Mouse (Mus musculus): ENCODE measurements at regions not wholly inside any gene's neighbourhood (a gene's known extent, or its start where the extent isn't known, plus 50 kb on each side); places are given as distances from the start of the nearest gene placed in this dataset.
A peak's percentile ranks its signal among the peaks of the same experiment; 100 is the strongest.

DNA sequence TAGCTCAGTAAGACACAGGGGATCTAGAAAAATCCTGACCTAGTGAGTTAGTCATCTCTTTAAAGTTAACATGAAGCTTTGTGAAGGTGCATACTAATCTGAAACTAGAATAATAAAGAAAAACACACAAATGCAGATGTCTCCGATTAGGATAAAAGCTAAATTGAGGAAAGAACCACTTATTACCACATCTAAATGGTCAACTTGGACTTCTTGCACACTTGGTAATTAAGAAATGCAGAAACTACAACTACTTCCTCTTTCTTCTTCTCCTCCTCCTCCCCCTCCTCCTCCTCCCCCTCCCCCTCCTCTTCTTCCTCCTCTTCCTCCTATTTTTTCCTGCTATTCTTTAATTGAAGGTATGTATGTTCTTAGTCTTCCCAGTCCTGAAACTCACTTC is 116.3 kb downstream of the Dkk1 start:
- intact Hi-C loops (cut with DNase I): no loop called here
- WGBS: 96% methylated on average over 1 of the region's 1 CpGs
- no peaks in the 10 kb centered on the region for H3K4me1 ChIP-seq (ENCODE audit: control insufficient read depth, insufficient read depth, low read length)
- no peak overlapping the region for H3K9ac ChIP-seq (ENCODE audit: low read depth, low read length)
- no peak overlapping the region for H3K27ac ChIP-seq
- no peak for TF ChIP-seq EP300 (IDR thresholded peaks at IDR 0.05; ENCODE audit: insufficient read depth, low read depth, low read length)
- no peak for TF ChIP-seq CTCF (IDR thresholded peaks at IDR 0.05)
- TF ChIP-seq POLR2A (IDR thresholded peaks at IDR 0.05; ENCODE audit: insufficient read depth, low read depth, low read length): no peak
- no peaks in the 10 kb centered on the region for H3K79me2 ChIP-seq (replicated peaks; ENCODE audit: control insufficient read depth, insufficient read depth, low read length)
- H3K4me3 ChIP-seq: no peak overlapping the region
- H3K36me3 ChIP-seq (ENCODE audit: control insufficient read depth, insufficient read depth, low read length): no peaks in the 10 kb centered on the region
- no peaks in the 10 kb centered on the region for H3K27me3 ChIP-seq (ENCODE audit: control insufficient read depth, insufficient read depth, low read length)
- DNase-seq: no peak

DNA sequence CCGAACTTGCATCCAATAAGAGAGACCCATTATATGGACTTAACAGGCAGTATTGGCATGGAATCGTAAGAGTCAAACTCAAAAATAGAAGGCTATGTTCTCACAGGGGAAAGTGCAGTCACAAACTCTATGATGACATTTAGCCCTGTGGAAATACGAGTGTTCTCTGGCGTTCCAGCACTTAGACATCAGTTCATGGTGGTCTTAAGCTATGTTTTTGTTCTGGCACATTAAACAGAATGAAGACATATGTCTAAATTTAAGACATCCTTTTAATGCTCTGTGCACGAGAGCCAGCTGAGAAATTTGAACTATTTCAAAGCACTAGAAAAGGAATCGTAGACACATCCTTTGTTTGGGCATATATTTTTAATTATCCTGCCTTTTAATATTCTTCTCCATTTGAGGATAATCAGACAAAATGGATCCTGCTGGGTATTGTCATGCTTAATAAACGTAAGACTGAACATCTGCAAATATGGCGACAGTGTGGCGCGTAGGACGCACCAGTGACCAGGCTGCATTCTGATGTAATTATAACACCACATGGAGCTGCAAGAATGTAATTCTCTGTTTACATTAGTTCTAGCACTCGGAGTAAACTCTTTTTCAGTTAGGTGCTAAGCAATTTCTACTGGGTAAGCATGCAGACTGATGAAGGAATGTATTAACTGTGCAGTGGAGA is 114.3 kb downstream of the Dkk1 start:
- no peak for TF ChIP-seq POLR2A (IDR thresholded peaks at IDR 0.05; ENCODE audit: insufficient read depth, low read depth, low read length)
- no peak for TF ChIP-seq CTCF (IDR thresholded peaks at IDR 0.05)
- no peak for TF ChIP-seq EP300 (IDR thresholded peaks at IDR 0.05; ENCODE audit: insufficient read depth, low read depth, low read length)
- no peaks in the 10 kb centered on the region for H3K4me1 ChIP-seq (ENCODE audit: control insufficient read depth, insufficient read depth, low read length)
- intact Hi-C loops (cut with DNase I): no loop called here
- no peak overlapping the region for H3K9ac ChIP-seq (ENCODE audit: low read depth, low read length)
- H3K27me3 ChIP-seq (ENCODE audit: control insufficient read depth, insufficient read depth, low read length): no peaks in the 10 kb centered on the region
- no peaks in the 10 kb centered on the region for H3K36me3 ChIP-seq (ENCODE audit: control insufficient read depth, insufficient read depth, low read length)
- H3K79me2 ChIP-seq (replicated peaks; ENCODE audit: control insufficient read depth, insufficient read depth, low read length): no peaks in the 10 kb centered on the region
- H3K4me3 ChIP-seq: no peak overlapping the region
- H3K27ac ChIP-seq: no peak overlapping the region
- WGBS: 80% methylated on average over 12 of the region's 12 CpGs
- no peak for DNase-seq

DNA sequence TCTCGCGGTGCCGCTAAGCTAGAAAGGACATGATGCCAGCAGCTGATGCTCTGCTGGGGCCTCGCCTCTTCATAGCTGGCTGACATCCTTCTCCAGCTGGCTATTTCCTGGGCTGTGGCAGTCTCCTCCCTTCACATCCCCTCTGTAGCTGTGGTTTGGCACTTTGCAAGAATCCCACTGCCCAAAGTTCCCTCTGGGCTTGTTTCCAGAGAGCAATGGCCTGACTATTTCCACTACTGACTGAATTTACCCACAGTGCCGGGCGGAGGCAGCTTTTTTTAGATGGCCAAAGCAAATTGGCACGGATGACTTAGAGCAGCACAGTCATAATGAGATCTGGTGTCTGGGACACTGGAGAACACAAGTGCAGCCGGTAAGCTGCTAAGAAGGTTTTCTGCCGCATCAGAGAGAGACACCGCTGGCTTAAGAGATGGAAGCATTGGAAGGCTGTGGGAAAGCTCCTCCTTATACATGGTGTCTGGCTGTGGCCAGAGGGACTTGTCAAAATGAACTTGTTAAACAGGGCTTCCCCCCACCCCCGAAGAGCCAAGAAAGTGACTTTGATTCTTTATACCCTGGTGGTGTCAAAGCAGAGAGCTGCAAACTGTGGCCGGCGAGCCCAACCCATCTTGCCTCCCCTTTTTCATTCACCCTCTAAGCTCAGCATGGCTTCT is 98.5 kb downstream of the Dkk1 start:
- WGBS: 71% methylated on average over 13 of the region's 13 CpGs

DNA sequence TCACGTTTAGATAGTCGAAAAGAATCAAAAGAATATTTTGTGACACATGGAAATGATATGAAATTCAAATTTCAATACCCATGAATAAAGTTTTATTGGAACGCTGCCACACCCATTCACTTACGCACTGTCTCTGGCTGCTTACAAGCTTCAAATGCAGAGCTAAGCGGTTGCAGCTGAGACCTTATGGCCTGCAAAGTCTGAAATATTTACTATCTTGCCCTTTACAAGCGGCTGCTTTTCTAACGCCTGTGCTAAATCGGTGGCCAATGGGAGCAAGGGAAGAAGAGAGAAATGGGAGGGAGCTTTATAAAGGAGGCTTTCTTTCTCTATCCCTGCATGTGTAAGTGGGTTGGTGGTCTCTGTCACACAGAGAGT is 97.9 kb downstream of the Dkk1 start:
- WGBS: 70% methylated on average over 8 of the region's 8 CpGs
- intact Hi-C loops (cut with DNase I): no loop called here
- H3K4me3 ChIP-seq: no peak overlapping the region
- H3K27ac ChIP-seq: no peak overlapping the region
- no peak overlapping the region for H3K9ac ChIP-seq (ENCODE audit: low read depth, low read length)
- H3K79me2 ChIP-seq (replicated peaks; ENCODE audit: control insufficient read depth, insufficient read depth, low read length): no peaks in the 10 kb centered on the region
- DNase-seq: no peak
- no peaks in the 10 kb centered on the region for H3K36me3 ChIP-seq (ENCODE audit: control insufficient read depth, insufficient read depth, low read length)
- no peaks in the 10 kb centered on the region for H3K4me1 ChIP-seq (ENCODE audit: control insufficient read depth, insufficient read depth, low read length)
- H3K27me3 ChIP-seq (ENCODE audit: control insufficient read depth, insufficient read depth, low read length): no peaks in the 10 kb centered on the region
- TF ChIP-seq EP300 (IDR thresholded peaks at IDR 0.05; ENCODE audit: insufficient read depth, low read depth, low read length): no peak
- no peak for TF ChIP-seq CTCF (IDR thresholded peaks at IDR 0.05)
- no peak for TF ChIP-seq POLR2A (IDR thresholded peaks at IDR 0.05; ENCODE audit: insufficient read depth, low read depth, low read length)

More for the DNA sequence above, 98.5 kb downstream of the Dkk1 start:
- H3K4me3 ChIP-seq: no peak overlapping the region
- no peaks in the 10 kb centered on the region for H3K27me3 ChIP-seq (ENCODE audit: control insufficient read depth, insufficient read depth, low read length)
- H3K79me2 ChIP-seq (replicated peaks; ENCODE audit: control insufficient read depth, insufficient read depth, low read length): no peaks in the 10 kb centered on the region
- H3K27ac ChIP-seq: no peak overlapping the region
- intact Hi-C loops (cut with DNase I): no loop called here
- no peaks in the 10 kb centered on the region for H3K36me3 ChIP-seq (ENCODE audit: control insufficient read depth, insufficient read depth, low read length)
- TF ChIP-seq POLR2A (IDR thresholded peaks at IDR 0.05; ENCODE audit: insufficient read depth, low read depth, low read length): no peak
- no peak for TF ChIP-seq EP300 (IDR thresholded peaks at IDR 0.05; ENCODE audit: insufficient read depth, low read depth, low read length)
- TF ChIP-seq CTCF (IDR thresholded peaks at IDR 0.05): no peak
- no peak overlapping the region for H3K9ac ChIP-seq (ENCODE audit: low read depth, low read length)
- peak in 1 of 2 experiments; percentile 2 for DNase-seq
- H3K4me1 ChIP-seq (ENCODE audit: control insufficient read depth, insufficient read depth, low read length): no peaks in the 10 kb centered on the region

DNA sequence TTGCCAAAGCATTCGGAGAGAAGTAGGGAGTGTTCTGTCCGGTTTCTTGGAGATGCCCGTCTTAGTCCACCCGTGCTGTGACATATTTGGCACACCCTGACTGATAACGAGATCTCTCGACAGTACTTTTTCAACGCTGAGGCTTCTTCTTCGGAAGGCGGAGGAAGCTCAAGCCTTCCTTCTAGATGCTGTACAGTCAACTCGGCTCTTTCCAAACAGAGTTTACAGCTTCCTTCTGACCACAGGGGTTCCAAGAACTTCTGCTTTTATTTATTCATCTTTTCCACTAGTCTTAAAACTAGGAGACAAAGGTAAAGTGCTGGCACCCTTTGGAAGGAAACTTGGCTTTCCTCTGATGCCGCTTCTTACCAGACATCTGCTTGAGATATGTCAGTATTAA is 96.8 kb downstream of the Dkk1 start:
- no peaks in the 10 kb centered on the region for H3K4me1 ChIP-seq (ENCODE audit: control insufficient read depth, insufficient read depth, low read length)
- intact Hi-C loops (cut with DNase I): no loop called here
- H3K79me2 ChIP-seq (replicated peaks; ENCODE audit: control insufficient read depth, insufficient read depth, low read length): no peaks in the 10 kb centered on the region
- no peak overlapping the region for H3K4me3 ChIP-seq
- no peaks in the 10 kb centered on the region for H3K27me3 ChIP-seq (ENCODE audit: control insufficient read depth, insufficient read depth, low read length)
- no peak overlapping the region for H3K27ac ChIP-seq
- 72% methylated on average over 11 of the region's 11 CpGs for WGBS
- H3K36me3 ChIP-seq (ENCODE audit: control insufficient read depth, insufficient read depth, low read length): no peaks in the 10 kb centered on the region
- no peak overlapping the region for H3K9ac ChIP-seq (ENCODE audit: low read depth, low read length)
- DNase-seq: no peak
- TF ChIP-seq POLR2A (IDR thresholded peaks at IDR 0.05; ENCODE audit: insufficient read depth, low read depth, low read length) (no peak), EP300 (IDR thresholded peaks at IDR 0.05; ENCODE audit: insufficient read depth, low read depth, low read length) (no peak), CTCF (IDR thresholded peaks at IDR 0.05) (no peak)

DNA sequence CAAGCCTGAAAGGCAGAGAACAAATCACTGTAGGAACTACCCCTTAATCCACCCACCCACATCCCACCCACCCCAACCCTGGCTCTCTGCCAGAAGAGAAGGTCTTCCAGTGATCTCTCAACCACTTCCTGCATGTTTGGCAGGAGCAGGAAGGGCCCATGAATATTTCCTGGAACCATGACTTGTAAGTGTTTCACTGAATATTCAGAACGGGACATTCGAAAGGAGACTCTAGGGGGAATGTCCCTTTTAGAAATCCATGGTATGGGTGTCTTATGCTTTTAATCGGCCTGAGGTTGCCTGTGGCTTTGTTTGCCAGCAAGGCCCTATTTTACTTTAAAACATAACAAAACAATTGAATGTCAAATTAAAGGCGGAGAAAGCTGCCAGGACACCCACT is 66.0 kb downstream of the Dkk1 start:
- no peak for TF ChIP-seq EP300 (IDR thresholded peaks at IDR 0.05; ENCODE audit: insufficient read depth, low read depth, low read length)
- no peaks in the 10 kb centered on the region for H3K79me2 ChIP-seq (replicated peaks; ENCODE audit: control insufficient read depth, insufficient read depth, low read length)
- no peak overlapping the region for H3K4me3 ChIP-seq
- DNase-seq: no peak
- no peaks in the 10 kb centered on the region for H3K27me3 ChIP-seq (ENCODE audit: control insufficient read depth, insufficient read depth, low read length)
- H3K9ac ChIP-seq (ENCODE audit: low read depth, low read length): no peak overlapping the region
- WGBS: 42% methylated on average over 4 of the region's 4 CpGs
- intact Hi-C loops (cut with DNase I): no loop called here
- H3K4me1 ChIP-seq (ENCODE audit: control insufficient read depth, insufficient read depth, low read length): no peaks in the 10 kb centered on the region
- H3K27ac ChIP-seq: no peak overlapping the region
- no peaks in the 10 kb centered on the region for H3K36me3 ChIP-seq (ENCODE audit: control insufficient read depth, insufficient read depth, low read length)
